Mouse (Mus musculus) heart, embryonic 14.5 days (tissue): ENCODE data around the gene Ccdc93. TPM values are rescaled to one million over a fixed set of nuclear protein-coding genes. Genes with fewer than 3 reads are reported as not detected.

Experiments used
- ATAC-seq: fragments of 200-750 bp; cut with Nextera tagmentation; 2 replicates; pipeline ENCODE4 v1.8.0; 2017; ENCODE audit warnings: low read depth, moderate TSS enrichment; ENCODE audit not compliant: insufficient number of reproducible peaks, insufficient read depth, low FRiP score
- H3K27ac ChIP-seq, 2 experiments: fragments of 200-500 bp in 1 of 2; fragments of 300-500 bp in 1 of 2; sonication (generic) in 1 of 2; replicated peaks in 1 of 2; 2 replicates each; pipeline ENCODE4 v1.5.1; 2012 to 2014; ENCODE audit warnings: low read depth in 2 of 2, low read length in 2 of 2, control low read depth in 1 of 2, mild to moderate bottlenecking in 1 of 2, mixed read lengths in 1 of 2; ENCODE audit not compliant: control insufficient read depth in 1 of 2, insufficient read depth in 1 of 2
- H3K27me3 ChIP-seq: fragments of 300-500 bp; sonication (generic); 2 replicates; pipeline ENCODE4 v1.6.1; 2014; ENCODE audit warnings: mild to moderate bottlenecking, low read length, control low read depth; ENCODE audit not compliant: control insufficient read depth, insufficient read depth
- H3K36me3 ChIP-seq: fragments of 300-500 bp; sonication (generic); 2 replicates; pipeline ENCODE4 v1.6.1; 2014; ENCODE audit warnings: mild to moderate bottlenecking, control low read depth, low read length, mixed read lengths; ENCODE audit not compliant: control insufficient read depth, insufficient read depth
- H3K4me1 ChIP-seq, 2 experiments: fragments of 200-500 bp in 1 of 2; fragments of 300-500 bp in 1 of 2; sonication (generic) in 1 of 2; 2 replicates each; pipeline ENCODE4 v1.6.1; 2012 to 2014; ENCODE audit warnings: low read length in 2 of 2, control low read depth in 1 of 2, mixed read lengths in 1 of 2; ENCODE audit not compliant: control insufficient read depth in 2 of 2, insufficient read depth in 2 of 2
- H3K4me2 ChIP-seq: fragments of 300-500 bp; sonication (generic); 2 replicates; pipeline ENCODE4 v1.6.1; 2014; ENCODE audit warnings: mild to moderate bottlenecking, low read length
- H3K4me3 ChIP-seq, 2 experiments: fragments of 200-500 bp in 1 of 2; fragments of 300-500 bp in 1 of 2; sonication (generic) in 1 of 2; 2 replicates each; pipeline ENCODE4 v1.5.1; 2012 to 2014; ENCODE audit warnings: low read length in 2 of 2, mild to moderate bottlenecking in 2 of 2, control low read depth in 1 of 2, low read depth in 1 of 2, moderate library complexity in 1 of 2; ENCODE audit not compliant: control insufficient read depth in 1 of 2, insufficient read depth in 1 of 2
- H3K9ac ChIP-seq: fragments of 300-500 bp; sonication (generic); 2 replicates; pipeline ENCODE4 v1.6.1; 2014; ENCODE audit warnings: mild to moderate bottlenecking, low read length
- H3K9me3 ChIP-seq: fragments of 300-500 bp; sonication (generic); 2 replicates; pipeline ENCODE4 v1.6.1; 2016; ENCODE audit warnings: low read length, control low read depth; ENCODE audit not compliant: control insufficient read depth
- WGBS: fragments of 180-500 bp; shearing (Covaris S2); extraction: QIAGEN DNeasy Blood & Tissue Kit; methylation state at CpG from one replicate; pipeline ENCODE4 v1.1.7; 2014; 5-methylcytosine and 5-hydroxymethylcytosine counted together
- polyA plus RNA-seq: library from polyadenylated mRNA; unstranded; fragments of >200 nt; fragmentation: Nextera tagmentation; extraction: Ambion mirVana; gene quantifications from 2 replicates; pipeline ENCODE4 v1.2.1, GENCODE M21; 2014

Gene Ccdc93
- polyA plus RNA-seq, 1 experiment from 2014 or later = 6.4 TPM

- Histone ChIP-seq H3K27ac (no peak overlapping the region), H3K27me3 (no peaks in the 10 kb centered on the region), H3K4me3 (no peak overlapping the region), H3K9me3 (no peaks in the 10 kb centered on the region), H3K4me2 (no peak overlapping the region), H3K9ac (no peak overlapping the region), H3K36me3 (peaks cover 69% of the 10 kb centered on the region), H3K4me1 (no peaks in the 10 kb centered on the region)
- ATAC-seq = no peak
- WGBS = 81% methylated on average over 7 of the region's 7 CpGs
Measured at GRCm38 (mm10) chr1:121463806-121464205, 33.0 kb downstream of the Ccdc93 start.

GRCm38 (mm10) chr1:121466276-121466675 lies 35.4 kb downstream of the Ccdc93 start:
- WGBS = 71% methylated on average over 3 of the region's 3 CpGs

GRCm38 (mm10) chr1:121468271-121468670 lies 37.4 kb downstream of the Ccdc93 start:
- Histone ChIP-seq H3K4me2 (no peak overlapping the region), H3K9ac (no peak overlapping the region), H3K4me1 (no peaks in the 10 kb centered on the region), H3K27ac (no peak overlapping the region), H3K27me3 (no peaks in the 10 kb centered on the region), H3K9me3 (no peaks in the 10 kb centered on the region), H3K4me3 (no peak overlapping the region), H3K36me3 (peaks cover 59% of the 10 kb centered on the region)
- WGBS = 57% methylated on average over 2 of the region's 2 CpGs
- no peak for ATAC-seq

More at GRCm38 (mm10) chr1:121466276-121466675, 35.4 kb downstream of the Ccdc93 start:
- no peaks in the 10 kb centered on the region for H3K27me3 ChIP-seq
- ATAC-seq = no peak
- H3K4me3 ChIP-seq = no peak overlapping the region
- H3K9me3 ChIP-seq = no peaks in the 10 kb centered on the region
- no peaks in the 10 kb centered on the region for H3K4me1 ChIP-seq
- no peak overlapping the region for H3K9ac ChIP-seq
- H3K36me3 ChIP-seq = peaks cover 79% of the 10 kb centered on the region
- H3K4me2 ChIP-seq = no peak overlapping the region
- H3K27ac ChIP-seq = no peak overlapping the region

GRCm38 (mm10) chr1:121471503-121471902 lies 40.7 kb downstream of the Ccdc93 start:
- WGBS = 84% methylated on average over 5 of the region's 5 CpGs
- Histone ChIP-seq H3K27ac (no peak overlapping the region), H3K27me3 (no peaks in the 10 kb centered on the region), H3K4me2 (no peak overlapping the region), H3K36me3 (peaks cover 35% of the 10 kb centered on the region), H3K4me1 (no peaks in the 10 kb centered on the region), H3K4me3 (no peak overlapping the region), H3K9me3 (no peaks in the 10 kb centered on the region), H3K9ac (no peak overlapping the region)
- no peak for ATAC-seq

GRCm38 (mm10) chr1:121477716-121478115 lies 46.9 kb downstream of the Ccdc93 start:
- peaks cover 62% of the 10 kb centered on the region for H3K36me3 ChIP-seq
- no peak for ATAC-seq

GRCm38 (mm10) chr1:121478284-121478980 lies 47.6 kb downstream of the Ccdc93 start:
- Histone ChIP-seq H3K4me1 (no peaks in the 10 kb centered on the region), H3K36me3 (peaks cover 68% of the 10 kb centered on the region), H3K4me3 (no peak overlapping the region), H3K27ac (no peak overlapping the region), H3K27me3 (no peaks in the 10 kb centered on the region), H3K9me3 (peaks cover 3% of the 10 kb centered on the region; the same call in 1 of the 2 replicates), H3K4me2 (no peak overlapping the region), H3K9ac (no peak overlapping the region)
- no peak for ATAC-seq
- WGBS = 74% methylated on average over 12 of the region's 12 CpGs

More at GRCm38 (mm10) chr1:121477716-121478115, 46.9 kb downstream of the Ccdc93 start:
- H3K27ac ChIP-seq = no peak overlapping the region
- H3K4me2 ChIP-seq = no peak overlapping the region
- H3K4me1 ChIP-seq = no peaks in the 10 kb centered on the region
- H3K27me3 ChIP-seq = no peaks in the 10 kb centered on the region
- H3K9me3 ChIP-seq = no peaks in the 10 kb centered on the region
- H3K4me3 ChIP-seq = no peak overlapping the region
- no peak overlapping the region for H3K9ac ChIP-seq
- 95% methylated on average over 5 of the region's 5 CpGs for WGBS

- WGBS = 95% methylated on average over 5 of the region's 5 CpGs
- Histone ChIP-seq H3K4me1 (no peaks in the 10 kb centered on the region), H3K27ac (no peak overlapping the region), H3K9me3 (peaks cover 3% of the 10 kb centered on the region; the same call in 1 of the 2 replicates), H3K36me3 (peaks cover 68% of the 10 kb centered on the region), H3K27me3 (no peaks in the 10 kb centered on the region), H3K9ac (no peak overlapping the region), H3K4me3 (no peak overlapping the region), H3K4me2 (no peak overlapping the region)
- no peak for ATAC-seq
Measured at GRCm38 (mm10) chr1:121479403-121479802, 48.6 kb downstream of the Ccdc93 start.

GRCm38 (mm10) chr1:121483091-121483490 lies 52.2 kb downstream of the Ccdc93 start:
- Histone ChIP-seq H3K27ac (no peak overlapping the region), H3K4me3 (no peak overlapping the region), H3K27me3 (no peaks in the 10 kb centered on the region), H3K9me3 (peaks cover 3% of the 10 kb centered on the region; the same call in 1 of the 2 replicates), H3K9ac (no peak overlapping the region), H3K36me3 (peaks cover 76% of the 10 kb centered on the region), H3K4me1 (no peaks in the 10 kb centered on the region), H3K4me2 (no peak overlapping the region)
- WGBS = 64% methylated on average over 4 of the region's 4 CpGs
- no peak for ATAC-seq
